Mouse (Mus musculus) lung, postnatal 0 days (tissue): ENCODE results near the gene Rpl35. TPM values are rescaled to one million over a fixed set of nuclear protein-coding genes. Genes with fewer than 3 reads are reported as not detected.

ENCODE experiments used
- ATAC-seq: fragments of 200-750 bp; cut with Nextera tagmentation; 2 replicates; pipeline ENCODE4 v1.8.0; 2017; ENCODE audit warnings: moderate library complexity
- DNase-seq: peaks from one replicate; pipeline ENCODE4 v3.0.0-alpha.2; 2016; ENCODE audit warnings: low spot score
- H3K27ac ChIP-seq: fragments of 300-500 bp; sonication (generic); 2 replicates; pipeline ENCODE4 v1.5.1; 2014; ENCODE audit warnings: antibody characterized with exemption, mild to moderate bottlenecking, low read length, mixed read lengths
- H3K27me3 ChIP-seq: fragments of 300-500 bp; sonication (generic); replicated peaks from 2 replicates; pipeline ENCODE4 v1.6.1; 2014; ENCODE audit warnings: low read length, mixed read lengths; ENCODE audit not compliant: insufficient read depth
- H3K36me3 ChIP-seq: fragments of 300-500 bp; sonication (generic); 2 replicates; pipeline ENCODE4 v1.6.1; 2014; ENCODE audit warnings: low read length, mixed read lengths; ENCODE audit not compliant: insufficient read depth
- H3K4me1 ChIP-seq: fragments of 300-500 bp; sonication (generic); 2 replicates; pipeline ENCODE4 v1.6.1; 2014; ENCODE audit warnings: antibody characterized with exemption, low read depth, low read length, mixed read lengths; ENCODE audit not compliant: insufficient read depth
- H3K4me2 ChIP-seq: fragments of 300-500 bp; sonication (generic); replicated peaks from 2 replicates; pipeline ENCODE4 v1.6.1; 2014; ENCODE audit warnings: low read depth, mild to moderate bottlenecking, low read length, moderate library complexity, mixed read lengths
- H3K4me3 ChIP-seq: fragments of 300-500 bp; sonication (generic); 2 replicates; pipeline ENCODE4 v1.5.1; 2014; ENCODE audit warnings: low read depth, low read length
- H3K9ac ChIP-seq: fragments of 300-500 bp; sonication (generic); replicated peaks from 2 replicates; pipeline ENCODE4 v1.6.1; 2014; ENCODE audit warnings: low read depth, mild to moderate bottlenecking
- H3K9me3 ChIP-seq: fragments of 300-500 bp; sonication (generic); 2 replicates; pipeline ENCODE4 v1.6.1; 2016; ENCODE audit warnings: low read length, mixed read lengths
- CTCF ChIP-seq: IDR thresholded peaks from 2 replicates; pipeline ENCODE4 v1.5.1; 2016; ENCODE audit warnings: antibody characterized with exemption, mild to moderate bottlenecking
- EP300 ChIP-seq: IDR thresholded peaks from 2 replicates; pipeline ENCODE4 v1.6.1; 2016; ENCODE audit warnings: antibody characterized with exemption, mild to moderate bottlenecking, control low read depth
- WGBS: fragments of 180-500 bp; shearing (Covaris S2); extraction: QIAGEN DNeasy Blood & Tissue Kit; methylation state at CpG from one replicate; pipeline ENCODE4 v1.1.7; 2014; 5-methylcytosine and 5-hydroxymethylcytosine counted together
- polyA plus RNA-seq: library from polyadenylated mRNA; unstranded; fragments of >200 nt; fragmentation: Nextera tagmentation; extraction: Ambion mirVana; gene quantifications from 2 replicates; pipeline ENCODE4 v1.2.1, GENCODE M21; 2015

Gene Rpl35
- polyA plus RNA-seq, 1 experiment from 2014 or later, result 675 TPM

DNA sequence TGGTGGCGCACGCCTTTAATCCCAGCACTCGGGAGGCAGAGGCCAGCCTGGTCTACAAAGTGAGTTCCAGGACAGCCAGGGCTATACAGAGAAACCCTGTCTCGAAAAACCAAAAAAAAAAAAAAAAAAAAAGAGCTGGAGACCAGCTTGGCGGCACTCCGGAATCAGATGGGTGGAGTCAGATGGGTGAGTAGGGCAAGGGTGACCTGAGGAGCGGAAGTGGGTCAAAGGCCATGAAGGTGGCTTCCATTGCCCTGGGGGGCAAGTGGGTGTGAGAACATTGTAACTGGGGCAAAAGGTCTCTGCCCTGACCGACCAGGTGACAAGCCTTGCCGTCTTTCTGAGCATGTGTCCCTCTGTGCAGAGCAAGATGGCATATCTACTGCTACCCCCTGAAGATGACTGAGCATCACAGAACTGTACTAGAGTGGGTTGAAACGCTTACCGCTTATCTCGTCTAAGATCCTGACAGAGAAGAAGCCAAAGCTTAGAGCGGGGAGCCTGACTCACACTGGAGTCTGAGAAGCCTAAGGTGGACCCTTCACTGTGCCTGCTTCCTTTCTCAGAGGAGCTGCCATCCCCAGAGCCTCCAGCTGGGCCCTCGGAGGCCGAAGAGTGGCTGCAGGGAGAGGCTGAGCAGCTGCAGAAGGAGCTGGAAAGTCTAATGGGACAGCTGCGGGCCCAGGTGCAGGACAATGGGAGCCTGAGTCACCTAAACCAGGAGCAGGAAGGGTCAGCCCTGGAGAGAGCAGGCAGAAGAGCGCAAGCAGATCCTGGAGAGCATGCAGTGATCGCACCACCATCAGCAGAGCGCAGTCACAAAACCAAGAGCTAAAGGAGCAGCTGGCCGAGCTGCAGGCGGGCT, 29.3 kb downstream of the Rpl35 start:
- Histone ChIP-seq H3K4me1 (no peaks in the 10 kb centered on the region), H3K9me3 (no peaks in the 10 kb centered on the region), H3K27me3 (no peaks in the 10 kb centered on the region), H3K27ac (no peak overlapping the region), H3K9ac (no peak overlapping the region), H3K4me2 (no peak overlapping the region), H3K4me3 (no peak overlapping the region), H3K36me3 (no peaks in the 10 kb centered on the region)
- ATAC-seq (no peak), DNase-seq (no peak)
- WGBS, result 76% methylated on average over 20 of the region's 21 CpGs
- no peak for TF ChIP-seq CTCF
- TF ChIP-seq EP300, result no peak

DNA sequence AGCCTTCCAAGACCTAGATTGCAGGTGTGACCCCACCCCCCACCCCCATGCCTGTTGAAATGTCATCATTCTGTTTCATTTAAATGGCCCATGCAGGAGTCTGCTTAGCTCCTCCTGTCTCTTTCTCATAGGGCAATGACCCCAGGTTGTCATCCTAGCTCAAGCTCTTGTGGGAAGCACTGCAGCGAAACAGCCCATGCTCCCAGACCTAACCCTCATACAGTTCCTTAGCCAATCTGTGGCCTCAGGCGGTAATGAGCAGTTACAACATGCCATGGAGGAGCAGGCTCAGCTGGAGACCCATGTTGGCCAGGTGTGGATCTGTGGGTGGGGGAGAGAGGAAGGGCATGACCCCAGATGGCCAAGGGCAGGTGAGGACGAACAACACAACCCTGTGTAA, 30.2 kb downstream of the Rpl35 start:
- Histone ChIP-seq H3K4me1 (no peaks in the 10 kb centered on the region), H3K4me3 (no peak overlapping the region), H3K27ac (no peak overlapping the region), H3K9me3 (no peaks in the 10 kb centered on the region), H3K27me3 (no peaks in the 10 kb centered on the region), H3K9ac (no peak overlapping the region), H3K36me3 (no peaks in the 10 kb centered on the region), H3K4me2 (no peak overlapping the region)
- no peak for DNase-seq
- no peak for TF ChIP-seq CTCF
- 75% methylated on average over 3 of the region's 3 CpGs for WGBS
- ATAC-seq, result no peak

GRCm38 (mm10) chr2:38974171-38974570, 31.3 kb downstream of the Rpl35 start:
- no peak for DNase-seq
- H3K27me3 ChIP-seq, result no peaks in the 10 kb centered on the region
- no peak for ATAC-seq
- no peak overlapping the region for H3K4me3 ChIP-seq
- no peak overlapping the region for H3K9ac ChIP-seq
- H3K4me1 ChIP-seq, result no peaks in the 10 kb centered on the region
- H3K9me3 ChIP-seq, result no peaks in the 10 kb centered on the region
- TF ChIP-seq EP300, result no peak
- no peaks in the 10 kb centered on the region for H3K36me3 ChIP-seq
- H3K4me2 ChIP-seq, result no peak overlapping the region
- no peak overlapping the region for H3K27ac ChIP-seq
- WGBS, result 55% methylated on average over 2 of the region's 2 CpGs

DNA sequence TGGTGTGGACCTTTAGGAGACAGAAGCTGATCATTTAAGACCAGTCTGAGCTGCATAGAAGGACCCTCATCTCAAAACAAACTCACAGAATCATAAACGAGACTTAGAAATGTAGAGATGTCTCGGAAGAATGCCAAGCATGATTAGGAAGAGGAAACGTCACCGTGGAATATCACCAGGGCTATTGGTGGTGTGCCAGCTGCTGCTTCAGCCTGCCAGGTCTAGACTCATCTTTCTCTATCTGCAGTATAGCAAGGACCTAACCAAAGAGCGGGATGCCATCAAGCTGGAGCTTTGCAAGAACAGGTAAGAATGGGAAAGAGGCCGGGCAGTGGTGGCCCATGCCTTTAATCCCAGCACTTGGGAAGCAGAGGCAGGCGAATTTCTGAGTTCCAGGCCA, 31.7 kb downstream of the Rpl35 start:
- H3K9me3 ChIP-seq, result no peaks in the 10 kb centered on the region
- no peak overlapping the region for H3K27ac ChIP-seq
- no peaks in the 10 kb centered on the region for H3K36me3 ChIP-seq
- H3K4me3 ChIP-seq, result no peak overlapping the region
- 55% methylated on average over 7 of the region's 7 CpGs for WGBS
- no peak overlapping the region for H3K9ac ChIP-seq
- DNase-seq (no peak), ATAC-seq (no peak)
- TF ChIP-seq EP300 (no peak), CTCF (no peak)
- H3K27me3 ChIP-seq, result no peaks in the 10 kb centered on the region
- no peak overlapping the region for H3K4me2 ChIP-seq
- no peaks in the 10 kb centered on the region for H3K4me1 ChIP-seq

DNA sequence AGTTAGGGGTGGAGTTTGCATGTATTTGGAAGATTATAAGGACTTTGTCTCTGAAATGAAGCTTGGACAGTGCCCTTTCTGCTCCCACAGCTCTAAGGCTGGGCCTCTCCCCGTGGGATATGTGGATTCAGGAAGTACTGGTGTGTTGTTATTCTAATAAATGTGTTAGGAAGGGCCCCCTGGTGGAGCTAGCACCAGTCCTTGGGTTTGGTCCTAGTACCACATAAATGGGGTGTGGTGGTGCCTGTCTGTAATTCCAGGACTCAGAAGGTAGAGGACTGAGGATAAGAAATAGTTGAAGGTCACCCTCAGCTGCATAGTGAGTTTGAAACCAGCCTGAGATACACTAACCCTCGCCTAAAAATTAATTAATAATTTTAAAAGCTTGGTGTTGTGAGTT, 32.2 kb downstream of the Rpl35 start:
- no peak overlapping the region for H3K4me2 ChIP-seq
- H3K27me3 ChIP-seq, result no peaks in the 10 kb centered on the region
- no peaks in the 10 kb centered on the region for H3K9me3 ChIP-seq
- no peak for ATAC-seq
- no peaks in the 10 kb centered on the region for H3K4me1 ChIP-seq
- 21% methylated on average over 2 of the region's 2 CpGs for WGBS
- H3K27ac ChIP-seq, result no peak overlapping the region
- no peak overlapping the region for H3K4me3 ChIP-seq
- TF ChIP-seq EP300, result no peak
- TF ChIP-seq CTCF, result peak; percentile 29; the same call in 1 of the 2 replicates
- DNase-seq, result no peak
- H3K36me3 ChIP-seq, result no peaks in the 10 kb centered on the region
- no peak overlapping the region for H3K9ac ChIP-seq

GRCm38 (mm10) chr2:38970057-38970456, 35.4 kb downstream of the Rpl35 start:
- TF ChIP-seq EP300, result no peak
- no peak for ATAC-seq
- 54% methylated on average over 5 of the region's 5 CpGs for WGBS
- Histone ChIP-seq H3K4me3 (no peak overlapping the region), H3K27me3 (no peaks in the 10 kb centered on the region), H3K27ac (no peak overlapping the region), H3K4me1 (no peaks in the 10 kb centered on the region), H3K36me3 (no peaks in the 10 kb centered on the region), H3K9ac (no peak overlapping the region), H3K4me2 (no peak overlapping the region), H3K9me3 (no peaks in the 10 kb centered on the region)
- no peak for DNase-seq

GRCm38 (mm10) chr2:38969650-38970049, 35.8 kb downstream of the Rpl35 start:
- no peaks in the 10 kb centered on the region for H3K27me3 ChIP-seq
- no peak for ATAC-seq
- no peaks in the 10 kb centered on the region for H3K36me3 ChIP-seq
- WGBS, result 72% methylated on average over 2 of the region's 2 CpGs
- no peak for TF ChIP-seq EP300
- no peak overlapping the region for H3K27ac ChIP-seq
- no peak overlapping the region for H3K4me2 ChIP-seq
- no peaks in the 10 kb centered on the region for H3K9me3 ChIP-seq
- no peak for DNase-seq
- H3K4me1 ChIP-seq, result no peaks in the 10 kb centered on the region
- no peak overlapping the region for H3K9ac ChIP-seq
- H3K4me3 ChIP-seq, result no peak overlapping the region
